Mouse (Mus musculus) left cerebral cortex, postnatal 14 days (tissue): Measurements from ENCODE around the gene Efcab8. TPM values are rescaled to one million over a fixed set of nuclear protein-coding genes. Genes with fewer than 3 reads are reported as not detected.

Experiments
- total RNA-seq, 2 experiments: library from RNA; stranded (reverse); gene quantifications; 2 replicates each; pipeline ENCODE4 v1.2.3; 2021

Efcab8 gene
- total RNA-seq, 2 experiments from 2014 or later, result 0.23 to 0.66 TPM

Other genes starting within 250 kb of the Efcab8 start
- gene Nol4l, start 250.0 kb upstream of the Efcab8 start, total RNA-seq, result 10 to 100 TPM; 44.8 to 46.8 TPM
- gene Commd7, start 147.2 kb upstream of the Efcab8 start, total RNA-seq, result 10 to 100 TPM; 27.4 to 31.8 TPM
- gene Dnmt3b, start 130.5 kb upstream of the Efcab8 start, total RNA-seq, result 1 to 10 TPM in 1 of 2 experiments, under 1 TPM in 1; 0.99 to 1.1 TPM
- gene Dnmt3c, start 83.3 kb upstream of the Efcab8 start, total RNA-seq, result not detected
- gene Mapre1, start 38.7 kb upstream of the Efcab8 start, total RNA-seq, result 100 to 1,000 TPM; 137 to 151 TPM
- gene Sun5, start 91.2 kb downstream of the Efcab8 start, total RNA-seq, result not detected
- not detected for gene Bpifb2, start 95.1 kb downstream of the Efcab8 start, total RNA-seq
- gene Bpifb6, start 120.5 kb downstream of the Efcab8 start, total RNA-seq, result not detected
- not detected for gene Bpifb3, start 138.3 kb downstream of the Efcab8 start, total RNA-seq
- not detected for gene Bpifb4, start 158.3 kb downstream of the Efcab8 start, total RNA-seq
- gene Bpifa6, start 195.0 kb downstream of the Efcab8 start, total RNA-seq, result not detected
- gene Bpifa2, start 228.3 kb downstream of the Efcab8 start, total RNA-seq, result not detected